9 mouse cellular contexts compared by ENCODE assay signal in the genomic region with DNA sequence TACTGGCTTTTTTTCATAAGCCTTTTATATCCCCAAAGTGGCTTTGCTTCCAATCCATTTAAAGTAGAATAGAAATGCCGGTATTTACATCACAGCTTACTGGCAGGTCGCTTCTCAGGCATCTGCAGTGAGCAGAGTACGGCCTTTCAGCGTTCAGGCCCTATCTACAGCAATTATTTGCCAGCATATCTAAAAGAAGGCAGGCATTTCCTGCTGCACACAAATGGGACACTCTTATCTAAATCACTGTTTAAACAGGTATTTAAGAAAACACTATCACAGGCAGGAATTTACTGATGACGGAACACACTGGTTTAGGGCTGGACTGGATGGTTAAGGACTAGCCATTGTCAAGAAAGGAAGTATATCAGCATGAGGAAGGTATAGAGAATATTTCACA.
DNase-seq lines count a peak whose midpoint lies in the region; ATAC-seq and TF ChIP-seq lines count a peak whose summit lies in the region.
"Had no signal": no experiment of that assay in that cellular context is flagged by ENCODE, and none has a peak within 500 bp of the region (broad histone marks: within the 10 kb centered on the region; RNA-seq: fewer than 3 reads in every experiment).

No protein-coding gene starts in this region.

- WGBS in intestine, postnatal 0 days: 39% methylated on average over 5 of the region's 5 CpGs
- WGBS in forebrain, embryonic 12.5 days: 90% methylated on average over 5 of the region's 5 CpGs

- no peak overlapping the region for H3K9ac ChIP-seq in intestine, postnatal 0 days (ENCODE audit: low read depth, low read length)
- H3K9ac ChIP-seq in forebrain, embryonic 12.5 days: no peak overlapping the region

- no peaks in the 10 kb centered on the region for H3K27me3 ChIP-seq in intestine, postnatal 0 days (replicated peaks; ENCODE audit: control insufficient read depth, insufficient read depth, low read length)
- H3K27me3 ChIP-seq in forebrain, embryonic 12.5 days: no peaks in the 10 kb centered on the region

- H3K4me3 ChIP-seq in intestine, postnatal 0 days (ENCODE audit: low read depth, low read length): no peak overlapping the region
- H3K4me3 ChIP-seq in forebrain, embryonic 12.5 days (replicated peaks): no peak overlapping the region

- intact Hi-C loops in heart, postnatal 10 days (cut with DNase I): loop anchor here (10.0 kb wide), 1 partner anchor 231 kb away; no protein-coding TSS in a partner anchor

- H3K36me3 ChIP-seq in intestine, postnatal 0 days (ENCODE audit: control insufficient read depth, insufficient read depth): no peaks in the 10 kb centered on the region
- no peaks in the 10 kb centered on the region for H3K36me3 ChIP-seq in forebrain, embryonic 12.5 days (replicated peaks)

- peaks cover 13% of the 10 kb centered on the region for H3K4me1 ChIP-seq in intestine, postnatal 0 days (replicated peaks; ENCODE audit: control insufficient read depth, insufficient read depth, low read length)
- peaks cover 4% of the 10 kb centered on the region; the same call in 1 of the 2 replicates for H3K4me1 ChIP-seq in forebrain, embryonic 12.5 days

- H3K4me2 ChIP-seq in intestine, postnatal 0 days (replicated peaks; ENCODE audit: low read depth): peak overlapping the region; percentile 17; the same call in 1 of the 2 replicates
- H3K4me2 ChIP-seq in forebrain, embryonic 12.5 days: no peak overlapping the region

- H3K9me3 ChIP-seq in intestine, postnatal 0 days (ENCODE audit: control insufficient read depth): no peaks in the 10 kb centered on the region
- H3K9me3 ChIP-seq in forebrain, embryonic 12.5 days: no peaks in the 10 kb centered on the region

- peak overlapping the region; percentile 29; the same call in 1 of the 2 replicates for H3K27ac ChIP-seq in intestine, postnatal 0 days (ENCODE audit: low read depth, low read length)
- H3K27ac ChIP-seq in forebrain, embryonic 12.5 days: no peak overlapping the region

- TF ChIP-seq CTCF in intestine, postnatal 0 days (IDR thresholded peaks at IDR 0.05; ENCODE audit: low read depth): no peak

- peak; percentile 14 for DNase-seq in heart, adult 8-10 months (ENCODE audit: low spot score)
- DNase-seq in heart, postnatal 10 days: no peak
- peak; percentile 10 to 21 for DNase-seq in heart, adult 9 months (ENCODE audit: low spot score in 2 of 2)
- no peak for DNase-seq in right cerebral cortex, postnatal 36 days (ENCODE audit: low spot score in 2 of 2)
- no peak for DNase-seq in frontal cortex, adult 2 months (ENCODE audit: extremely low spot score in 1 of 2, low spot score in 1 of 2)
- DNase-seq: layer of hippocampus, adult 9-11 months had no signal

- peak; percentile 86 for ATAC-seq in intestine, postnatal 0 days
- peak; percentile 55 for ATAC-seq in megakaryocyte progenitor cell, adult 5-6 weeks (replicated peaks; ENCODE audit: poor library complexity)
- ATAC-seq in forebrain, embryonic 12.5 days (ENCODE audit: low FRiP score): no peak

Comparison
In these comparisons a context has a peak if more than half of its experiments do, and no peak if none do; other contexts are left out.
1. DNase-seq: peak in heart, adult 8-10 months (single experiment) and heart, adult 9 months (2 of 2); none in heart, postnatal 10 days (0 of 2), right cerebral cortex, postnatal 36 days (0 of 2) and frontal cortex, adult 2 months (0 of 2).